Mouse (Mus musculus) neural tube, embryonic 14.5 days (tissue): ENCODE results near the gene Casp4. TPM values are rescaled to one million over a fixed set of nuclear protein-coding genes. Genes with fewer than 3 reads are reported as not detected.

Experiments used
- ATAC-seq: fragments of 200-750 bp; cut with Nextera tagmentation; 2 replicates; pipeline ENCODE4 v1.8.0; 2017; ENCODE audit warnings: low read depth, mild to moderate bottlenecking, moderate TSS enrichment, moderate library complexity
- H3K27ac ChIP-seq: fragments of 300-500 bp; sonication (generic); 2 replicates; pipeline ENCODE4 v1.5.1; 2014; ENCODE audit warnings: low read depth, mild to moderate bottlenecking, control low read depth, low read length, moderate library complexity, mixed read lengths
- H3K27me3 ChIP-seq: fragments of 300-500 bp; sonication (generic); 2 replicates; pipeline ENCODE4 v1.6.1; 2014; ENCODE audit warnings: low read length; ENCODE audit not compliant: control insufficient read depth, insufficient read depth
- H3K36me3 ChIP-seq: fragments of 300-500 bp; sonication (generic); 2 replicates; pipeline ENCODE4 v1.6.1; 2014; ENCODE audit warnings: low read length, mixed read lengths; ENCODE audit not compliant: control insufficient read depth, insufficient read depth
- H3K4me1 ChIP-seq: fragments of 300-500 bp; sonication (generic); 2 replicates; pipeline ENCODE4 v1.6.1; 2014; ENCODE audit warnings: low read length; ENCODE audit not compliant: control insufficient read depth, insufficient read depth
- H3K4me2 ChIP-seq: fragments of 300-500 bp; sonication (generic); 2 replicates; pipeline ENCODE4 v1.6.1; 2014; ENCODE audit warnings: mild to moderate bottlenecking, low read depth, low read length, control low read depth
- H3K4me3 ChIP-seq: fragments of 300-500 bp; sonication (generic); 2 replicates; pipeline ENCODE4 v1.5.1; 2014; ENCODE audit warnings: low read depth, low read length, control low read depth, mixed read lengths
- H3K9ac ChIP-seq: fragments of 300-500 bp; sonication (generic); replicated peaks from 2 replicates; pipeline ENCODE4 v1.6.1; 2014; ENCODE audit warnings: low read depth, mild to moderate bottlenecking, control low read depth, low read length, mixed read lengths
- H3K9me3 ChIP-seq: fragments of 300-500 bp; sonication (generic); 2 replicates; pipeline ENCODE4 v1.6.1; 2016; ENCODE audit warnings: low read length; ENCODE audit not compliant: control insufficient read depth
- WGBS: fragments of 180-500 bp; shearing (Covaris S2); extraction: QIAGEN DNeasy Blood & Tissue Kit; methylation state at CpG from one replicate; pipeline ENCODE4 v1.1.7; 2014; 5-methylcytosine and 5-hydroxymethylcytosine counted together
- polyA plus RNA-seq: library from polyadenylated mRNA; unstranded; fragments of >200 nt; fragmentation: Nextera tagmentation; extraction: Ambion mirVana; gene quantifications from 2 replicates; pipeline ENCODE4 v1.2.1, GENCODE M21; 2014

The Casp4 gene
- polyA plus RNA-seq: 0.80 TPM in 1 of 2 replicates, not detected in the other

DNA sequence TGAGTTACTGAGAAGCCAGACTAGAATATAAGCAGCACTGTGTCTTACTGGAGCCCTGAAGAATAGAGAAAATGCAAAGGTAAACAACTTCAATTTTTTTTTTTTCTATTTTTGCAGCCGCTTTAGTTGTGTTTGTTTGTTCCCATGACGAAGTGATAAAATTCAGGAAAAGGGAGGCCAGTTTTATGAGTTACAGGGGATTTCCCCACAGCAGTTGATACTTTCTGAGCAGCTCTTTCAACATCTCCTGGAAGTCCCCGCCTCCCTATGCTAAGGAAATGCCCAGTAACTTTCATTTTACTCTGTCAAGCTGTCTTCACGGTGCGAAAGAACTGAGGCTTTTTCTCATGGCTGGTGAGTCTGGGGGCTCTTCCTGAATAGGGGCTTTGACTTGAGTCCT lies at the start of gene Casp4:
Gene Casp4 (plus strand): TSS at position 268 of the 400 bp plus-strand sequence.
- Histone ChIP-seq H3K4me2 (no peak within 1 kb of the TSS), H3K9me3 (no peaks in the 10 kb centered on the region), H3K27me3 (no peaks in the 10 kb centered on the region), H3K4me1 (no peaks in the 10 kb centered on the region), H3K9ac (no peak within 1 kb of the TSS), H3K4me3 (no peak within 1 kb of the TSS), H3K36me3 (no peaks in the 10 kb centered on the region), H3K27ac (no peak within 1 kb of the TSS)
- ATAC-seq: no peak
- 72% methylated on average over 5 of the region's 5 CpGs for WGBS

DNA sequence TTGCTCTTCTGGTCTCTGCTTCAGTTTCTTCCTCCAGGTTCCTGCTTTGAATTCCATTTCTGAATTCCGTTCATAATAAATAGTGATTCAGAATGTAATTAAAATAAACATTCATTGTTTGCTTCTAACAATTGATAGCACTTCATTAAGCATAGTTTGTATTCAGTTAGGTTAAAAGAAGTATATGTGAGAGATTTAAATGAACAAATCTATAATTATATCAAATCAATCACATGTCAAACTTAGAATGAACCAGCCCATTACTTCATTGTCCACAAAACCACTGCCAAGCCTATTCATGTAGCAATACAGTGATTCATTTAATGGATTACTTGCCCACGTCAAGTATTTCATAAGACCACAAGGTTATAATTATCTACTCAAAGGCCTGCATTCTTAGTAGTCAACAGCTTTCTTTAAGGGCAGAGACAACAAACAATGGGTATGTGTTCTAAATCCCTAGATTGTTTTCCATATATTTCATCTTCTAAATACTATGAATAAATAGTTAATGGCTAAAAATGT lies 44.6 kb upstream of the Casp4 start:
- no peaks in the 10 kb centered on the region for H3K27me3 ChIP-seq
- H3K36me3 ChIP-seq: no peaks in the 10 kb centered on the region
- ATAC-seq: no peak
- no peak overlapping the region for H3K4me2 ChIP-seq
- no peak overlapping the region for H3K9ac ChIP-seq
- H3K4me1 ChIP-seq: no peaks in the 10 kb centered on the region
- 74% methylated on average over 2 of the region's 2 CpGs for whole genome bisulfite sequencing
- H3K9me3 ChIP-seq: no peaks in the 10 kb centered on the region
- no peak overlapping the region for H3K27ac ChIP-seq
- H3K4me3 ChIP-seq: no peak overlapping the region

DNA sequence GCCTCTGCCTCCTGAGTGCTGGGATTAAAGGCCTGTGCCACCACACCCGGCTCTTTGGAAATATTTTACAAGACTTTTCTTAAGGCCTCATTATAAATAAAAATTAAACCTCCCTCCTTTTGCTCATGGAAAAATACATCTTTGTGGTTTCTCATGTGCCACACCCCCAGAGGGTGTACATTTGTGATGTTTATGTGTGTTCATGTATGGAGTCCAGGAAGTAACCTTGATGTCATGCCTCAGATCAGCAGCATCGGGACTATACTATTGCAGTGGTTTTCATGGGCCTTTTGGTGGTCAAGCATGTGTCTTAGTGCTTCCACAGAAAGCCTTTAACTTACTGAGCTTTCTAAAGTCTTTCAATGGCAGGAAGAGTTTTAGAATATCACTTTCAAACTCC lies 38.4 kb upstream of the Casp4 start:
- Histone ChIP-seq H3K9ac (no peak overlapping the region), H3K4me1 (no peaks in the 10 kb centered on the region), H3K36me3 (no peaks in the 10 kb centered on the region), H3K27ac (no peak overlapping the region), H3K9me3 (no peaks in the 10 kb centered on the region), H3K27me3 (no peaks in the 10 kb centered on the region), H3K4me3 (no peak overlapping the region), H3K4me2 (no peak overlapping the region)
- WGBS: 94% methylated on average over 2 of the region's 2 CpGs
- ATAC-seq: no peak

DNA sequence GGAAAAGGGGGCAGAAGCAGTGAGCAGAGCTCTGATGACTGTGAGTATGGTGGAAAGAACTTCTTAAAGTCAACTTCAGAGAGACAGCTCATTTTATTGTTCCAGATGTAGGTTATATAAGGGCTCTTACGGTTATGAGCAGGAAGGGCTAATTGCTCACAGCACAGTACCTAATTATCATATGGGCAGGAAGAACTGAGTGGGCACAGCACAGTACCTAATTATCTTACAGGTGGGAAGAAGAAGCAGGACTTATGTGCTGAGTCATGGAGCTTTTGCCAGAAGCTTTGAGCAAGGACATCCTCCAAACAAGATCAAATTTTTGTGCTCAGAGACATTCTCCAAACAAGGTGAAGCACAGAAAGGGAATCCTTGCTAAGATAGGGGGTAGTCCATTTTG lies 37.7 kb upstream of the Casp4 start:
- WGBS: 42% methylated on average over 1 of the region's 1 CpGs
- no peaks in the 10 kb centered on the region for H3K4me1 ChIP-seq
- ATAC-seq: no peak
- no peaks in the 10 kb centered on the region for H3K27me3 ChIP-seq
- H3K4me2 ChIP-seq: no peak overlapping the region
- no peak overlapping the region for H3K27ac ChIP-seq
- H3K4me3 ChIP-seq: no peak overlapping the region
- H3K9ac ChIP-seq: no peak overlapping the region
- H3K36me3 ChIP-seq: no peaks in the 10 kb centered on the region
- H3K9me3 ChIP-seq: no peaks in the 10 kb centered on the region

DNA sequence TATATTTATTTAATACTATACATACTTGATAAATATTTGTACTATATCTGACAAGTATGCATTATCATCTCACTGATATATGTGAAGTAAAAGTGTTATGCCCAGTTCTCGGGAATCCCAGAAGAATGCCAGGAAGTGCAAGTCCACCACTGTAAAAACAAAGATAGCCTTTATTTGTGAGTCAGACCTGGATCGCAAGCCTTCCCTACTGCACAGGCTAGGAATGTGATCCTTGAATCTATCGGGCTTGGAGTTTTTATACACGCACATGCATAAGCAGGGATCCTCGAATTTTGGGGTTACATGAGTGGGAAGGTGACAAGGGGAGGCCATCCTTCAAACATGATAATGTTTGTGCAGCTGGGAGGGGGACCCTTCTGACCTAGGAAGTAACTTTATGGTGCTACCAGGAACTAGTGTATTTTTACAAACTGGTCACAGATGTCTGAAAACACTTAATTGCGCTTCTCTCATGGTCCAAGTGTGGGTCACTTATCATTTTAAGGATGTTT lies 37.2 kb upstream of the Casp4 start:
- WGBS: 80% methylated on average over 6 of the region's 6 CpGs
- H3K36me3 ChIP-seq: no peaks in the 10 kb centered on the region
- no peak overlapping the region for H3K27ac ChIP-seq
- H3K9me3 ChIP-seq: no peaks in the 10 kb centered on the region
- H3K9ac ChIP-seq: no peak overlapping the region
- H3K4me2 ChIP-seq: no peak overlapping the region
- no peak overlapping the region for H3K4me3 ChIP-seq
- H3K27me3 ChIP-seq: no peaks in the 10 kb centered on the region
- no peaks in the 10 kb centered on the region for H3K4me1 ChIP-seq
- ATAC-seq: no peak

DNA sequence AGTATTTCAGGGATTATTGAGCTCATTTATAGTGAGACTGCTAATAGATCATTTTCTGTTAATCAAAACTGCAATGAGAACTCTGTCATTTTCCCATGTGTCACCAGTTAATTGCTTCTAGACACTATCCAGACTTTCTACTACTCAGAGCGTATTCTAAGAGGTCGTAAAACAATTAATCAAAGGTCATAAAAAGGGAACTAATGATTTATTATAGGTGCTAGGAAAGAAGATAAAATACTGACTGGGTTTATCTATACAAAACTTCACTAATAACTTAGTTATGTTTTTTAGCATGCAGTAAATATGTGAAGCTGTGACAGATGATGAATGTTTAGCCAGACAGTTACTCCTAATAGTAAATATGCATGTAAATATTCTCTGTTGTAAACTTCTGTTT lies 22.6 kb upstream of the Casp4 start:
- WGBS: 73% methylated on average over 2 of the region's 2 CpGs
- Histone ChIP-seq H3K27me3 (no peaks in the 10 kb centered on the region), H3K4me2 (no peak overlapping the region), H3K9ac (no peak overlapping the region), H3K36me3 (no peaks in the 10 kb centered on the region), H3K27ac (no peak overlapping the region), H3K4me1 (no peaks in the 10 kb centered on the region), H3K4me3 (no peak overlapping the region), H3K9me3 (no peaks in the 10 kb centered on the region)
- no peak for ATAC-seq

DNA sequence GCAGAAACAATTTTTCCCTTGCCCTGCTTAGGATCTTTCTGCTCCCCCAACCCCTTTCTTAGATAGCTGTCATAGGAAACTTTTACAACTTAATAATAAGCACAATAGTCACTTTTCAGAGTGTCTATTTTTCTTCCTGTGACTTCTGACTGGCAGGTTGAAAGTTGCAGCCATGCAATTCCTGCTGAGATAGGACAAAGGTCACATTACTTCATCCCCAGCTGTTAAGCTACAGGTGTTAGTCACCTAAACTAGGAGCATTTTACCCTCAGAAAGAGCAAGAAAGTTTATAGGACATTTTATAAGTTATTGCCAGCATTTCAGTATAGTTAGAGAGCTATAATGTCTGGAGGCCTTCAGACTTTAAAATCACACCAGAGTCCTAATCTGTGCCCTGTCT lies 22.0 kb upstream of the Casp4 start:
- Histone ChIP-seq H3K9me3 (no peaks in the 10 kb centered on the region), H3K4me1 (no peaks in the 10 kb centered on the region), H3K4me3 (no peak overlapping the region), H3K4me2 (no peak overlapping the region), H3K27me3 (no peaks in the 10 kb centered on the region), H3K9ac (no peak overlapping the region), H3K27ac (no peak overlapping the region), H3K36me3 (no peaks in the 10 kb centered on the region)
- ATAC-seq: no peak

DNA sequence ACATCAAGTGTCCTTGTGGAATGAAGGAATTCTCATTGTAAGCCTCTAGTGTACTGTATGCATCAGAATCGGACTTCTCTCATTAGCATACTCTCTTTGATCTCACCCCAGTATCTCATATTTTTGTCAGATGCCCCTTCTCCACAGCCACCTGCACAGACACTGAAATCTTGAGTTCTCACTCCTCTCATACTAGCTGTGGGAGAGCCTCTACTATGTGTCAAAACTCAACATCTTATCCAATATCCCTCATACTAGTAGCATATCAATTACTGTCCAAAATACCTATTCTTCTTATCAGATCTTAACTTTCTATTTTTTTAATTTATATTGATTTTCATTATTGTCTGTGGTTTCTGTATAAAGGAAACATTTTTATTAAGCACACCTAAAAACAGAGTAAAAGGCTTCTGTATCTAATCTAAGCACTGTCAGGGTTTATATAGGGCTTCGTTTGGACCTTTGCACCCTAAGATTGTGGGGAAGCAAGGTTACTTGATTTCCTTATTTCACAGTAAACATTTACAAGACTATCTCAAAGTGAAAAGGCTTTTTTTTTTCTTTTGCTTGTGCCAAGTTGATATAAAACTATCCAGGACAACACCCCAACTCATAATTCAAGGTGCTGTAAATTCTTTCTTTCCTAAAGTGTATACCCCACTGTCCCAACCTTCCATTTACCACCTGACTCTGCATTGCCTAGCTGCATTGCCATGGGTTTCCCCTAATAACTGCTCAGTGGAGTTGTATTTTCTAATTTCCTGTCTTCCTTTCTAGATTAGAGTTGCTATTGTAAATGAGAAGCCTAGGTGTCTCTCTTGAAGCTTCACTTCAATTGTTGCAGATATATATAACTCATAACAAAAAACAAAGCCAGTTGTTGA lies 12.0 kb upstream of the Casp4 start:
- 86% methylated on average over 2 of the region's 2 CpGs for WGBS
- no peak overlapping the region for H3K9ac ChIP-seq
- no peaks in the 10 kb centered on the region for H3K9me3 ChIP-seq
- H3K36me3 ChIP-seq: no peaks in the 10 kb centered on the region
- no peaks in the 10 kb centered on the region for H3K4me1 ChIP-seq
- H3K27me3 ChIP-seq: no peaks in the 10 kb centered on the region
- ATAC-seq: no peak
- no peak overlapping the region for H3K27ac ChIP-seq
- no peak overlapping the region for H3K4me2 ChIP-seq
- H3K4me3 ChIP-seq: no peak overlapping the region

DNA sequence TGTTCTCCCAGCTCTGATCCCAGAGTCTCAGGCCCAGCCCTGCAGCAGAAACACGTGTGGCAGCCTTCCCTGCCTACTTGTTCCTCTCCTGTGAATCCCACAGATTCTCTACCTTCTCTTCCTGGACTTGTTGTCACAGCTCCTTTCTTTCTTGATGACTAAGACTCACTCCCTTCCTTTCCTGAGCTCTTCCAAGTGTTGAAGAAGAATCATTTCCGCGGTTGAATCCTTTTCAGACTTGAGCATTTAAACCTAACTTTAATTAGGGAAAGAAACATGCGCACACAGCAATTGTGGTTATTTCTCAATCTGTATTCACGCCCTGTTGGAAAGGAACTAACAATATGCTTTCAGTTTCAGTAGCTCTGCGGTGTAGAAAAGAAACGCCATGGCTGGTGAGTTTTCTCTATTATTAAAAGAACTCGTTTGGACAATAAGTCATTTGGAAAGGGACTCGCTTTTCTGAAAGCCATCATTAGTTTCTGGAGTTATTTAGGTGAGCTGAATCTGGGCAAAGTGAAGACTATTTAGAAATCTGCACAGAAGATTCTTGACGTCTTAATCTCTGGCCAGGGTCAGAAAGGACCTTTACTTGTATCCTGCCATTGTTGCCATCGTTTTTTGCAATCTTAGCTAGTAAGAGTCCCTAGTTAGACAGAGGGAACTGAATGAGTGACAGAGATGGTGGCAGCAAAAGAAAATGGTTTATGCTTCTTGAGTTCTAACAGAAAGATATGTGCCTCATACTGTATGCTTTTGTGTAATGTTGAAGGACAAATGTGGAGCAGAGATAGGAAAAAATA lies 10.1 kb upstream of the Casp4 start, which contains the start of gene Casp1:
Gene Casp1 (plus strand): TSS at position 189 of the 803 bp plus-strand sequence.
- Histone ChIP-seq H3K27ac (no peak within 1 kb of the TSS), H3K36me3 (no peaks in the 10 kb centered on the region), H3K27me3 (no peaks in the 10 kb centered on the region), H3K4me1 (no peaks in the 10 kb centered on the region), H3K4me3 (no peak within 1 kb of the TSS), H3K9me3 (no peaks in the 10 kb centered on the region), H3K9ac (no peak within 1 kb of the TSS), H3K4me2 (no peak within 1 kb of the TSS)
- no peak for ATAC-seq
- WGBS: 69% methylated on average over 11 of the region's 11 CpGs
